Mouse (Mus musculus) myocyte (in vitro differentiated cells): Measurements from ENCODE around the gene Mybpc1.

ENCODE experiments used
- CEBPB ChIP-seq: IDR thresholded peaks from 2 replicates; pipeline ENCODE4 v1.6.1; 2011; ENCODE audit warnings: mild to moderate bottlenecking, moderate library complexity; ENCODE audit not compliant: poor library complexity, insufficient read depth, severe bottlenecking
- E2F4 ChIP-seq: IDR thresholded peaks from one replicate; pipeline ENCODE4 v1.6.1; 2011; ENCODE audit warnings: mild to moderate bottlenecking, control low read depth, moderate library complexity; ENCODE audit not compliant: insufficient read depth
- MAX ChIP-seq: IDR thresholded peaks from one replicate; pipeline ENCODE4 v1.6.1; 2011; ENCODE audit warnings: low read depth, mild to moderate bottlenecking, control low read depth
- POLR2A ChIP-seq: IDR thresholded peaks from one replicate; pipeline ENCODE4 v1.6.1; 2011; ENCODE audit warnings: low read depth, mild to moderate bottlenecking, control low read depth, moderate library complexity; ENCODE audit not compliant: insufficient read length
- TCF12 ChIP-seq: IDR thresholded peaks from one replicate; pipeline ENCODE4 v1.6.1; 2011; ENCODE audit warnings: mild to moderate bottlenecking, control low read depth; ENCODE audit not compliant: poor library complexity, insufficient read depth, severe bottlenecking
- TCF3 ChIP-seq: IDR thresholded peaks from one replicate; pipeline ENCODE4 v1.6.1; 2011; ENCODE audit warnings: low read depth, control low read depth; ENCODE audit not compliant: insufficient read length

DNA sequence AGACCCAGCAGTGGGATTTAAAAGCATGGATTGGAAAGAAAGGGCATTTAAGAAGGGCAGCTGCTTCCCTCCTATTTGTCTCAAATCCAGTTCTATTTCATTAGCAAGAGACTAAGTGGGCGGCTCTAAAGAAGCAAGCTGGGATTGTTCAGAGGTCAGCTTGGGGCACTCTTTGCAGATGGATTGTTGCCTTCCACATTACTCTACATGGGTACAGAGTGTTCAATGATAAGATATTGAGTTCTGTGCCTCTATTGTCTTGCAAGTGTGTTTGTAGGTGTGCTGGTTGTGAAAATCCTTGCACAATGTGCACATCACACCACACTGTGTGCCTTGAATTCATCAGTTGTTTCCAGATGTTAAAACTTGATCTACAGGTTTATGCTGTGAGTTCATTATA, 81.7 kb downstream of the Mybpc1 start:
- TF ChIP-seq TCF12, result no peak
- TF ChIP-seq CEBPB, result no peak
- no peak for TF ChIP-seq MAX
- no peak for TF ChIP-seq E2F4
- TF ChIP-seq TCF3, result no peak
- no peak for TF ChIP-seq POLR2A
